Mouse (Mus musculus) left cerebral cortex, postnatal 10 days (tissue): ENCODE measurements around the gene Coa7. TPM values are rescaled to one million over a fixed set of nuclear protein-coding genes. Genes with fewer than 3 reads are reported as not detected.

Experiments used
- DNase-seq, 2 experiments: peaks; one replicate each; pipeline ENCODE4 v3.0.0; 2021 to 2022; ENCODE audit warnings: low spot score in 2 of 2, mixed read lengths in 1 of 2; ENCODE audit errors: extremely low spot score in 1 of 2
- intact Hi-C: fragments of 180-260 bp; cut with DNase I; formaldehyde crosslinking; loops from one replicate; pipeline ENCODE4 v1.15.1; 2025
- total RNA-seq, 2 experiments: library from RNA; stranded (reverse); gene quantifications; 2 replicates each; pipeline ENCODE4 v1.2.3; 2021

Coa7 gene
- 10 to 100 TPM; 36.8 to 39.7 TPM for total RNA-seq

- intact Hi-C loops = loop anchor here (10.0 kb wide), 2 partner anchors 73 to 393 kb away; no protein-coding TSS in a partner anchor
These were observed at the start of gene Coa7 for GRCm38 (mm10) chr4:108327730-108328484. TSS of gene Coa7 (plus strand) at chr4:108328140.

GRCm38 (mm10) chr4:108300266-108300665 is 27.7 kb upstream of the Coa7 start:
- peak in 1 of 2 experiments; percentile 34 for DNase-seq
- intact Hi-C loops = no loop called here

More at GRCm38 (mm10) chr4:108327730-108328484, at the start of gene Coa7:
- DNase-seq = peak; percentile 96

DNA sequence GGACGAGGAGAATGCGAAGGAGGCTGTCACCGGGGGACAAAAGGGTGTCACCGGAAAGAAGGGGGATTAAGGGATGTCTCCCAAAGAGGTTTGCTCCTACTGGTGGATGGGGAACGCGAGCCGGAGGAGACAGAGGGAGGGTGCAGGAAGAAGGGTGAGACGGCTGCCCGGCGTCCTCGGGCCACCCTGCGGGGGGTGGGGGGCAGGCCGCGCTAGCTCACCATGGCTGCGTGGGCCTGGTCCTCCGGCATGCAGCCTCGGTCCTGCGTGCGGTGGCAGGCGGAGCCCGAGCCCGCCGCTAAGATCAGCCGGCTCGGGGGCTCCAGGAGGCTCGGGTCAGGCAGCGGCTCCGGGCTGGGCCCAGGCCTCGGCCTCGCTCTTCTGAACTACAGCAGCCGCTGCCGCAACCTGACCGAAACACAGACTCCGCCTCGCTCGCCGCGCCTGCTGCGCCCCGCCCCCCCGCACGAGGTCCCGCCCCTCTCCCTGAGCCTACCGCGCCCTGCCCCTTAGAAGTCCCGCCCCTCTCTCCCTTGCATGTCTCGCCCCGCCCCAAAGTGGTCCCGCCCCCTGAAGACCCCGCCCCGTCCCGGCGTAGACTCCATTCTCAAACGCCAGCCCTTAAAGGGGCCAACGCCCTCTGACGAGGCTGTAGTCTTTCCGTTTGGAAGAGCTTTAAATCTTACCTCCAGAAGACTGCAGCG is 27.1 kb upstream of the Coa7 start, which contains the start of gene Zyg11b:
Gene Zyg11b (minus strand): TSS at position 427 of the 704 bp plus-strand sequence.
- intact Hi-C loops = no loop called here
- DNase-seq = peak; percentile 79 to 93

DNA sequence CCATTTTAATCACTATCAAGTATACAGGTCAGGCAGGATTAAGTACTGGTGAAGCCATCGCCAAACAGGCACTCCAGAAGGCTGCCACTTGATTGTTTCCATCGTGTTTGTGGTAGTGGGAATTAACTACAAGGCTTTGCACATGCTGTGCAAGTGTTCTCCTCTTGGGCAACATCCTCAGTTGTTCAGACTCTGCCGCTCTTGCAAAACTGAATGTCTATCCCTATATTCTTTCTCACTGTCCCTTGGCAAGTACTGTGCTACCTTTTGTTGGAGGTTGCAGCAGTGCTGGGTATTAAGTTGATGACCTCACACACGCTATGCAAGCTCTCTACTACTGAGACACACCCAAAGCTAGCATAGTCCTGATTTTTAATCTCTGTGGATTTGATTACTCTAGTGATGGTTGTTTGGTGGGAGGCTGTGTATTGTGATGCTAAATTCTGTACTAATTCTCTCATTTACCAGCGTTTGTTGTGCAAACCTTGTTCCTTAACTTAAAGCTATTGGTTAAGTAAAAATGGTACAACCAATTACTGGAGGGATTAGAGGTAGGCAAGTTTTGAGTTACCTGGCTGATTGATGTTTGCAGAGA is 25.5 kb upstream of the Coa7 start:
- DNase-seq = no peak
- intact Hi-C loops = no loop called here

DNA sequence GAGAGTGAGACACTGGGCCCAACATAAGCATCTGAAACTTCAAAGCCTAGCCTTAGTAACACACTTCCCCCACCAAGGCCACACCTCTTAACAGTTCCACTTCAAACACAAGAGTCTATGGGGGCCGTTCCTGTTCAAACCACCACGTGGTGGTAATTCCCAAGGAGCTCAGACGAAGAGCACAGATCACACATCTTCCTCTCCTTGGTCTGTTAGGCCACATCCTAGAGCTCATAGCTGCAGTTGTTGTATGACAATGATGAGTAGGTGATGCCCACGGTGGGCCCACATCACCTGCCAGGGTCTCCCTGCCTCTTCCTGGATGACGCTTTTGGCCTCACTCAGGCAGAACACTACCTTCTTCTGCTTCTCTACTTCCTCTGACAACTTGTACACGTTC is 17.2 kb upstream of the Coa7 start:
- no peak for DNase-seq
- intact Hi-C loops = no loop called here

GRCm38 (mm10) chr4:108314041-108314440 is 13.9 kb upstream of the Coa7 start:
- DNase-seq = no peak
- intact Hi-C loops = no loop called here

DNA sequence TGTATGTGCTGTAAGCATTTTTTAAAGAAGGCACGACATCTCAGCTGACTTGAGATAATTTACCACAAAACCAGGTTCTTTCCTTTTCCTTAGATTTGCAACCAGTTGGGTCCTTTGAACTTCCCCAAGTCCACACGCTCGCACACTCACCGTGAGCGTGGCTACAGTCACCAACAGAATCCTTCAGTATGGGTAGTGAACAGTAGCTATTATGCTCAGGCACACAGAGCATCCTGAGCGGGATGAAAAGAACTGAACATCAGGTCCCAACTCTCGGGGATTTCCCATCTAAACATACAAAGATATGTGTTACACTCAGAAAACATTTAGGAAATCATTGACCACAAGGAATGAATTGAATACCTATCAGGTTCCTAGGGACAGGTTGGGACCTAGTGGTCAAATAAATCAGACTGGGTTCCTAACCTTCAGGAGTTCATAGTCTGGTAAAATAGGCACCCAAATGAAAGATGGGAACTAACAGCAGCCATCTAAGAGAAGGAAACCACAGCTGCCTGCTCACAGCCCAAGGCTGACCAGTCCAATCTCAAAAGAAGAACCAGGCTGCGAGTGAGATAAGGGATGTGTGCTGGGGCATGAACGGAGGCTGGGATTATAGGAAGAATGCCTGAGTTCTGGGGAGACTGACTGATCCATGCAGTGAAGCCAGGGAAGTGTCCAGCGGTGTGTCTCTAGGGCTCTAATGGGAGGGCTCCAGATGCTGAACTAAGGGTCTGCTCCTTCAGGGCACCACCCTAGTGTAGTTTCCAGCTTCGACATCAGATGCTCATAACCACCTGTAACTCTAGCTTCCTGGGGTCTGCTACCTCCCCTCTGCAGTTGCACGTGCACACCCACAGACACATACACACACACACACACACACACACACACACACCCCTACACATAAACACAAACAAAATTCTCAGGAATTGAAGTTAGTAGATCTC is 10.0 kb upstream of the Coa7 start:
- intact Hi-C loops = no loop called here
- no peak for DNase-seq

- DNase-seq = no peak
- intact Hi-C loops = no loop called here
These were observed 9.0 kb upstream of the Coa7 start for GRCm38 (mm10) chr4:108318649-108319615.

- intact Hi-C loops = loop anchor here (10.0 kb wide), 2 partner anchors 65 to 385 kb away; no protein-coding TSS in a partner anchor
- DNase-seq = no peak
These were observed 8.2 kb upstream of the Coa7 start for GRCm38 (mm10) chr4:108319747-108320146.

DNA sequence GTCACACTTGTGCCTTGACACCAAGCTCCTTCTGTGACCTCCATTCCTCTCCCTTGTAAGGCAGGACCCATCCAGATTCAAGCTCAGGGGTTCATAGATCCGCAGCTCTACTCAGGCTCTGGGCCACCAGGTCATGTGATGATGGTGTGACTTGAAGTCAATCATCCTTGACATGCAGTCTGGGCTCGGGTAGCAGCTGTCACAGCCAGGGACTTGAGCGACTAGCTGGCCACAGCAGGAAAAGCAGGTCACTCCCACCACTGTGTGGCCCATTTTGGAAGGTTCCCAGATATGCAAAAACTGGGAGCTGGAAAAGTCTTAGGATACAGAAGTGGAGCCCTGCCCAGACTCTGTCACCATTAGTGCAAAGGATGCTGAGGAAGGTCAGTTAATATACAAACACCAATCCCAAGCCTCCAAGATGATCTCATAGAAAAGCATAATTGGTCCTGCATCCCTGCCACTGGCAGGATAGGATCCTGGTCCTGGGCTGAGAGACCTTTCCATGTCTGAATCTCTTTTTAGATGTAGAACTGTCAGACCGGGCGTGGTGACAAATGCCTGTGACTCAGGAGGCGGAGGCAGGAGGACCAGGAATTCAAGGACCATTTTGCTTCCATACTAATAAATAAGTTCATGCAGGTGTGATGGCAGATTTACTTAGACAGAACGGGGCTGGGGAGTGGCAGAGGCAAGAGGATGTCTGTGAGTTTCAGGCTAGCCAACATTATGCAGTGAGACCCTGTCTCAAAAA is 7.1 kb upstream of the Coa7 start:
- intact Hi-C loops = loop anchor here (10.0 kb wide), 2 partner anchors 66 to 386 kb away; no protein-coding TSS in a partner anchor
- no peak for DNase-seq

DNA sequence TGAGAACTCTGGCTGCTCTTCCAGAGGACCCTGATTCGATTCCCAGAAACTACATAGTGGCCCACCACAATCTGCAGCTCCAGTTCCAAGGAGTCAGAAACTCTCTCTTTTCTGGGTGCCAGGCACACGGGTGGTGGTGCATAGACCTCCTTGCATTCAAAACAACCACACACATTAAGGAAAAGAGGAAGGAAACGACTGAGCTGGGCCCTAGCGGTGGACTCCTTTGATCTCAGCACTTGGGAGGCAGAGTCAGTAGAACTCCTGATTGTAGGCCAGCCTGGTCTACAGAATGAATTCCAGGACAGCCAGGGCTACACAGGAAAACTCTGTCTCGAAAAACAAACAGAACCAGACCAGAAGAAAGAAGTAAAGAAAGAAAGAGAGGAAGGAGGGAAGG is 4.4 kb upstream of the Coa7 start:
- intact Hi-C loops = loop anchor here (10.0 kb wide), 2 partner anchors 69 to 389 kb away; no protein-coding TSS in a partner anchor
- DNase-seq = no peak

GRCm38 (mm10) chr4:108327071-108327579 is 815 bp upstream of the Coa7 start:
- intact Hi-C loops = loop anchor here (10.0 kb wide), 2 partner anchors 72 to 392 kb away; no protein-coding TSS in a partner anchor
- DNase-seq = peak in 1 of 2 experiments; percentile 49

- DNase-seq = no peak
- intact Hi-C loops = loop anchor here (10.0 kb wide), 4 partner anchors 75 to 395 kb away; no protein-coding TSS in a partner anchor
These were observed 1.9 kb downstream of the Coa7 start for GRCm38 (mm10) chr4:108329840-108330239.

DNA sequence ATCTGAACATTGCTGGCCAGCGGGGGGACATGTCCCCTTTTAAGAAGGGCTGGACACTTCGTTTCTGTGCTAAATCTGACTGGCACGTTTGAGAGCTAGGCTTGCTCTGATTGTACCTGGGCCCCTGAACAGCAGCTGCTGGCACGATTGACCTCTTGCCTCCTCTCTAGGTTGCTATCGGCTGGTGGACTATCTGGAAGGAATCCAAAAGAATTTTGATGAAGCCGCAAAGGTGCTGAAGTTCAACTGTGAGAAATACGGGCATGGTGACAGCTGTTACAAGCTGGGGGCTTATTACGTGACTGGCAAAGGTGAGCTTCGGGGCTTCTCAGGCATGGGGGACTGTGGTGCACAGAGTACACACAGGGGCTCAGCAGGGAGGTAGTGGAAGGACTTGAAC is 4.1 kb downstream of the Coa7 start:
- intact Hi-C loops = loop anchor here (10.0 kb wide), 2 partner anchors 163 to 223 kb away; no protein-coding TSS in a partner anchor

GRCm38 (mm10) chr4:108335413-108335812 is 7.5 kb downstream of the Coa7 start:
- no peak for DNase-seq
- intact Hi-C loops = loop anchor here (5.0 to 10.0 kb wide), 3 partner anchors 127 to 219 kb away; no protein-coding TSS in a partner anchor

More for the DNA sequence above, 4.1 kb downstream of the Coa7 start:
- no peak for DNase-seq

GRCm38 (mm10) chr4:108336765-108337164 is 8.8 kb downstream of the Coa7 start:
- intact Hi-C loops = loop anchor here (5.0 to 10.0 kb wide), 3 partner anchors 126 to 218 kb away; no protein-coding TSS in a partner anchor
- DNase-seq = no peak
